Mouse (Mus musculus): ENCODE measurements at regions not wholly inside any gene's neighbourhood (a gene's known extent, or its start where the extent isn't known, plus 50 kb on each side); places are given as distances from the start of the nearest gene placed in this dataset.
A peak's percentile ranks its signal among the peaks of the same experiment; 100 is the strongest.

- no peak for TF ChIP-seq POLR2A (IDR thresholded peaks at IDR 0.05; ENCODE audit: low read depth, low read length)
- no peak for TF ChIP-seq CTCF (conservative IDR thresholded peaks at IDR 0.05; ENCODE audit: insufficient read depth, insufficient read length, low read depth, low read length)
- Histone ChIP-seq H3K4me3 (ENCODE audit: insufficient read depth, low read depth, low read length) (no peak overlapping the region), H3K36me3 (ENCODE audit: control insufficient read depth, insufficient read depth, low read length) (no peaks in the 10 kb centered on the region), H3K4me1 (ENCODE audit: control insufficient read depth, insufficient read depth, low read length) (no peaks in the 10 kb centered on the region), H3K27me3 (replicated peaks; ENCODE audit: control insufficient read depth, insufficient read depth, low read length) (no peaks in the 10 kb centered on the region), H3K27ac (ENCODE audit: insufficient read depth, low read depth, low read length) (no peak overlapping the region)
- no peak for DNase-seq
- WGBS = 96% methylated on average over 7 of the region's 7 CpGs
These were observed 101.2 kb upstream of the Sh3bp4 start for GRCm38 (mm10) chr1:88969016-88969415.

GRCm38 (mm10) chr1:88969630-88970029 lies 100.6 kb upstream of the Sh3bp4 start:
- Histone ChIP-seq H3K4me1 (ENCODE audit: control insufficient read depth, insufficient read depth, low read length) (no peaks in the 10 kb centered on the region), H3K36me3 (ENCODE audit: control insufficient read depth, insufficient read depth, low read length) (no peaks in the 10 kb centered on the region), H3K4me3 (ENCODE audit: insufficient read depth, low read depth, low read length) (no peak overlapping the region), H3K27me3 (replicated peaks; ENCODE audit: control insufficient read depth, insufficient read depth, low read length) (no peaks in the 10 kb centered on the region), H3K27ac (ENCODE audit: insufficient read depth, low read depth, low read length) (no peak overlapping the region)
- DNase-seq = no peak
- WGBS = over 99% methylated on average over 3 of the region's 3 CpGs
- TF ChIP-seq POLR2A (IDR thresholded peaks at IDR 0.05; ENCODE audit: low read depth, low read length) (no peak), CTCF (conservative IDR thresholded peaks at IDR 0.05; ENCODE audit: insufficient read depth, insufficient read length, low read depth, low read length) (no peak)

GRCm38 (mm10) chr1:88976101-88976500 lies 94.1 kb upstream of the Sh3bp4 start:
- TF ChIP-seq POLR2A (IDR thresholded peaks at IDR 0.05; ENCODE audit: low read depth, low read length) (no peak), CTCF (conservative IDR thresholded peaks at IDR 0.05; ENCODE audit: insufficient read depth, insufficient read length, low read depth, low read length) (no peak)
- H3K36me3 ChIP-seq (ENCODE audit: control insufficient read depth, insufficient read depth, low read length) = no peaks in the 10 kb centered on the region
- peak; percentile 21 for DNase-seq
- no peaks in the 10 kb centered on the region for H3K27me3 ChIP-seq (replicated peaks; ENCODE audit: control insufficient read depth, insufficient read depth, low read length)
- H3K4me1 ChIP-seq (ENCODE audit: control insufficient read depth, insufficient read depth, low read length) = no peaks in the 10 kb centered on the region; the same call in 1 of the 2 replicates
- no peak overlapping the region for H3K4me3 ChIP-seq (ENCODE audit: insufficient read depth, low read depth, low read length)
- H3K27ac ChIP-seq (ENCODE audit: insufficient read depth, low read depth, low read length) = no peak overlapping the region
- 33% methylated on average over 8 of the region's 8 CpGs for WGBS

GRCm38 (mm10) chr1:88988011-88988695 lies 82.1 kb upstream of the Sh3bp4 start:
- DNase-seq = no peak
- H3K4me3 ChIP-seq (ENCODE audit: insufficient read depth, low read depth, low read length) = no peak overlapping the region
- no peak overlapping the region for H3K27ac ChIP-seq (ENCODE audit: insufficient read depth, low read depth, low read length)
- H3K4me1 ChIP-seq (ENCODE audit: control insufficient read depth, insufficient read depth, low read length) = peaks cover 2% of the 10 kb centered on the region; the same call in 1 of the 2 replicates
- H3K36me3 ChIP-seq (ENCODE audit: control insufficient read depth, insufficient read depth, low read length) = no peaks in the 10 kb centered on the region
- TF ChIP-seq POLR2A (IDR thresholded peaks at IDR 0.05; ENCODE audit: low read depth, low read length) (no peak), CTCF (conservative IDR thresholded peaks at IDR 0.05; ENCODE audit: insufficient read depth, insufficient read length, low read depth, low read length) (no peak)
- H3K27me3 ChIP-seq (replicated peaks; ENCODE audit: control insufficient read depth, insufficient read depth, low read length) = no peaks in the 10 kb centered on the region

GRCm38 (mm10) chr1:88994588-88995331 lies 75.5 kb upstream of the Sh3bp4 start:
- Histone ChIP-seq H3K4me1 (ENCODE audit: control insufficient read depth, insufficient read depth, low read length) (no peaks in the 10 kb centered on the region), H3K27me3 (replicated peaks; ENCODE audit: control insufficient read depth, insufficient read depth, low read length) (no peaks in the 10 kb centered on the region), H3K27ac (ENCODE audit: insufficient read depth, low read depth, low read length) (no peak overlapping the region), H3K4me3 (ENCODE audit: insufficient read depth, low read depth, low read length) (no peak overlapping the region), H3K36me3 (ENCODE audit: control insufficient read depth, insufficient read depth, low read length) (no peaks in the 10 kb centered on the region)
- no peak for DNase-seq
- TF ChIP-seq CTCF (conservative IDR thresholded peaks at IDR 0.05; ENCODE audit: insufficient read depth, insufficient read length, low read depth, low read length) (no peak), POLR2A (IDR thresholded peaks at IDR 0.05; ENCODE audit: low read depth, low read length) (no peak)
- 72% methylated on average over 12 of the region's 12 CpGs for WGBS

- Histone ChIP-seq H3K27me3 (replicated peaks; ENCODE audit: control insufficient read depth, insufficient read depth, low read length) (no peaks in the 10 kb centered on the region), H3K4me3 (ENCODE audit: insufficient read depth, low read depth, low read length) (no peak overlapping the region), H3K4me1 (ENCODE audit: control insufficient read depth, insufficient read depth, low read length) (no peaks in the 10 kb centered on the region), H3K27ac (ENCODE audit: insufficient read depth, low read depth, low read length) (no peak overlapping the region), H3K36me3 (ENCODE audit: control insufficient read depth, insufficient read depth, low read length) (no peaks in the 10 kb centered on the region)
- TF ChIP-seq CTCF (conservative IDR thresholded peaks at IDR 0.05; ENCODE audit: insufficient read depth, insufficient read length, low read depth, low read length) (no peak), POLR2A (IDR thresholded peaks at IDR 0.05; ENCODE audit: low read depth, low read length) (no peak)
- DNase-seq = no peak
- 74% methylated on average over 8 of the region's 8 CpGs for WGBS
These were observed 74.3 kb upstream of the Sh3bp4 start for GRCm38 (mm10) chr1:88995945-88996344.

GRCm38 (mm10) chr1:88996657-88997056 lies 73.6 kb upstream of the Sh3bp4 start:
- no peak for TF ChIP-seq CTCF (conservative IDR thresholded peaks at IDR 0.05; ENCODE audit: insufficient read depth, insufficient read length, low read depth, low read length)
- no peak for TF ChIP-seq POLR2A (IDR thresholded peaks at IDR 0.05; ENCODE audit: low read depth, low read length)
- 79% methylated on average over 7 of the region's 7 CpGs for WGBS

More at GRCm38 (mm10) chr1:88996657-88997056, 73.6 kb upstream of the Sh3bp4 start:
- Histone ChIP-seq H3K36me3 (ENCODE audit: control insufficient read depth, insufficient read depth, low read length) (no peaks in the 10 kb centered on the region), H3K27ac (ENCODE audit: insufficient read depth, low read depth, low read length) (no peak overlapping the region), H3K27me3 (replicated peaks; ENCODE audit: control insufficient read depth, insufficient read depth, low read length) (no peaks in the 10 kb centered on the region), H3K4me3 (ENCODE audit: insufficient read depth, low read depth, low read length) (no peak overlapping the region), H3K4me1 (ENCODE audit: control insufficient read depth, insufficient read depth, low read length) (no peaks in the 10 kb centered on the region)
- no peak for DNase-seq

All from kidney, adult 2 months (tissue).